ENCODE assay signal across 33 mouse cellular contexts in genomic region chr11:95819138-95819537, GRCm38 (mm10). TPM values are rescaled to one million over a fixed set of nuclear protein-coding genes. Genes with fewer than 3 reads are reported as not detected.
DNase-seq lines count a peak whose midpoint lies in the region; ATAC-seq and TF ChIP-seq lines count a peak whose summit lies in the region.
"Had no signal": no experiment of that assay in that cellular context is flagged by ENCODE, and none has a peak within 500 bp of the region (broad histone marks: within the 10 kb centered on the region; RNA-seq: fewer than 3 reads in every experiment).

No protein-coding gene starts in this region.

- peak; percentile 26 for DNase-seq in liver, adult 2 months (ENCODE audit: extremely low read depth, low read depth, low spot score)
- no peak for DNase-seq in liver
- DNase-seq in fat pad, adult 2 months (ENCODE audit: extremely low read depth, low read depth, low spot score) = peak; percentile 78
- no peak for DNase-seq in layer of hippocampus, adult 9-10 months (ENCODE audit: low spot score)
- DNase-seq: adrenal gland, postnatal 10 days; cerebellum, adult 11 months; cerebellum, adult 9-10 months; cerebellum, postnatal 36 days; gastrocnemius, postnatal 36 days; kidney, adult 18-20 months; layer of hippocampus, adult 9-11 months; lung, embryonic 14.5 days; lung, postnatal 14 days; midbrain, embryonic 14.5 days; retina, postnatal 1 day; right cerebral cortex, postnatal 25 days; spleen, adult 18-20 months; thymus, postnatal 4 days had no signal

- no peaks in the 10 kb centered on the region for H3K27me3 ChIP-seq in intestine, embryonic 16.5 days (replicated peaks; ENCODE audit: control insufficient read depth, insufficient read depth, low read length)
- no peaks in the 10 kb centered on the region for H3K27me3 ChIP-seq in intestine, embryonic 15.5 days (replicated peaks)
- no peaks in the 10 kb centered on the region for H3K27me3 ChIP-seq in liver, adult 2 months (ENCODE audit: control insufficient read depth, insufficient read depth, low read length)
- H3K27me3 ChIP-seq in stomach, embryonic 16.5 days (ENCODE audit: control insufficient read depth, insufficient read depth, low read length) = 0 out of 2 replicates have a peak, but pooled peaks cover 4% of the 10 kb centered on the region
- H3K27me3 ChIP-seq: liver, embryonic 15.5 days; Patski had no signal

- no peaks in the 10 kb centered on the region for H3K4me1 ChIP-seq in intestine, embryonic 16.5 days (ENCODE audit: control insufficient read depth, insufficient read depth, low read length)
- no peaks in the 10 kb centered on the region; the same call in 1 of the 2 replicates for H3K4me1 ChIP-seq in intestine, embryonic 15.5 days (replicated peaks)
- H3K4me1 ChIP-seq in liver, adult 2 months (ENCODE audit: control insufficient read depth, insufficient read depth, low read length) = peaks cover 21% of the 10 kb centered on the region
- H3K4me1 ChIP-seq in stomach, embryonic 16.5 days (ENCODE audit: control insufficient read depth, insufficient read depth, low read length) = peaks cover 6% of the 10 kb centered on the region; the same call in 1 of the 2 replicates
- H3K4me1 ChIP-seq: embryonic facial prominence, embryonic 12.5 days; hindbrain, embryonic 12.5 days; limb, embryonic 15.5 days had no signal

- H3K4me3 ChIP-seq in intestine, embryonic 16.5 days (ENCODE audit: low read length) = no peak overlapping the region
- H3K4me3 ChIP-seq in intestine, embryonic 15.5 days (replicated peaks) = no peak overlapping the region
- no peak overlapping the region for H3K4me3 ChIP-seq in liver, adult 2 months (ENCODE audit: insufficient read depth, low read depth, low read length)
- H3K4me3 ChIP-seq in stomach, embryonic 16.5 days (replicated peaks; ENCODE audit: low read length) = no peak overlapping the region
- H3K4me3 ChIP-seq: embryonic facial prominence, embryonic 12.5 days; forebrain, embryonic 10.5 days; forebrain, embryonic 15.5 days; heart, embryonic 10.5 days; heart, embryonic 15.5 days; hindbrain, embryonic 12.5 days; limb, embryonic 10.5 days; limb, embryonic 15.5 days; liver, embryonic 15.5 days; neural tube, embryonic 15.5 days had no signal

- WGBS in intestine, embryonic 16.5 days = 81% methylated on average over 8 of the region's 8 CpGs
- 85% methylated on average over 8 of the region's 8 CpGs for WGBS in intestine, embryonic 15.5 days
- WGBS in liver, adult 2 months = 92% methylated on average over 8 of the region's 8 CpGs
- 77% methylated on average over 8 of the region's 8 CpGs for WGBS in stomach, embryonic 16.5 days

- TF ChIP-seq POLR2A in liver, adult 2 months (IDR thresholded peaks at IDR 0.05; ENCODE audit: extremely low read depth, insufficient read depth, low read length) = no peak

- no peak overlapping the region for H3K9ac ChIP-seq in intestine, embryonic 16.5 days (ENCODE audit: low read depth, low read length)
- no peak overlapping the region for H3K9ac ChIP-seq in intestine, embryonic 15.5 days
- H3K9ac ChIP-seq in liver, adult 2 months (ENCODE audit: low read depth, low read length) = no peak overlapping the region
- no peak overlapping the region for H3K9ac ChIP-seq in stomach, embryonic 16.5 days (ENCODE audit: low read length)
- H3K9ac ChIP-seq: embryonic facial prominence, embryonic 12.5 days; forebrain, embryonic 15.5 days; heart, embryonic 15.5 days; hindbrain, embryonic 12.5 days; limb, embryonic 15.5 days; liver, embryonic 15.5 days; lung, embryonic 14.5 days; neural tube, embryonic 15.5 days had no signal

- H3K36me3 ChIP-seq in intestine, embryonic 16.5 days (ENCODE audit: control insufficient read depth, insufficient read depth, low read length) = no peaks in the 10 kb centered on the region
- H3K36me3 ChIP-seq in intestine, embryonic 15.5 days = no peaks in the 10 kb centered on the region
- H3K36me3 ChIP-seq in liver, adult 2 months (ENCODE audit: control insufficient read depth, insufficient read depth, low read length) = no peaks in the 10 kb centered on the region
- no peaks in the 10 kb centered on the region for H3K36me3 ChIP-seq in stomach, embryonic 16.5 days (ENCODE audit: control insufficient read depth, insufficient read depth, low read length)
- H3K36me3 ChIP-seq: embryonic facial prominence, embryonic 12.5 days; forebrain, embryonic 10.5 days; forebrain, embryonic 15.5 days; heart, embryonic 10.5 days; heart, embryonic 15.5 days; hindbrain, embryonic 12.5 days; limb, embryonic 10.5 days; limb, embryonic 15.5 days; liver, embryonic 15.5 days; neural tube, embryonic 15.5 days had no signal

- no peak overlapping the region for H3K27ac ChIP-seq in intestine, embryonic 16.5 days (ENCODE audit: low read length)
- H3K27ac ChIP-seq in intestine, embryonic 15.5 days = no peak overlapping the region
- H3K27ac ChIP-seq in liver, adult 2 months (replicated peaks; ENCODE audit: insufficient read depth, low read depth, low read length) = no peak overlapping the region
- H3K27ac ChIP-seq in stomach, embryonic 16.5 days (ENCODE audit: low read length) = peak overlapping the region; percentile 9; the same call in 1 of the 2 replicates
- H3K27ac ChIP-seq: embryonic facial prominence, embryonic 12.5 days; forebrain, embryonic 10.5 days; forebrain, embryonic 15.5 days; heart, embryonic 10.5 days; heart, embryonic 15.5 days; hindbrain, embryonic 12.5 days; hindbrain, postnatal 0 days; limb, embryonic 10.5 days; limb, embryonic 15.5 days; liver, embryonic 15.5 days; neural tube, embryonic 15.5 days had no signal

- peak; percentile 20; the same call in 1 of the 2 replicates for ATAC-seq in intestine, embryonic 16.5 days
- no peak for ATAC-seq in intestine, embryonic 15.5 days
- no peak for ATAC-seq in stomach, embryonic 16.5 days (ENCODE audit: insufficient read depth, low FRiP score)
- ATAC-seq: forebrain, embryonic 15.5 days; hindbrain, postnatal 0 days; Patski had no signal

- no peaks in the 10 kb centered on the region for H3K79me2 ChIP-seq in liver, adult 2 months (ENCODE audit: control insufficient read depth, insufficient read depth, low read length)

- H3K4me2 ChIP-seq in intestine, embryonic 16.5 days (ENCODE audit: low read depth, low read length) = no peak overlapping the region
- no peak overlapping the region for H3K4me2 ChIP-seq in intestine, embryonic 15.5 days (replicated peaks)
- no peak overlapping the region for H3K4me2 ChIP-seq in stomach, embryonic 16.5 days (ENCODE audit: low read depth, low read length)
- H3K4me2 ChIP-seq: embryonic facial prominence, embryonic 12.5 days; forebrain, embryonic 15.5 days; heart, embryonic 15.5 days; hindbrain, embryonic 12.5 days; limb, embryonic 15.5 days; liver, embryonic 15.5 days; lung, embryonic 14.5 days; neural tube, embryonic 15.5 days had no signal

- no peak for TF ChIP-seq CTCF in liver, adult 2 months (IDR thresholded peaks at IDR 0.05; ENCODE audit: low read depth, low read length)

- H3K9me3 ChIP-seq in intestine, embryonic 16.5 days (ENCODE audit: control insufficient read depth, low read length) = no peaks in the 10 kb centered on the region
- no peaks in the 10 kb centered on the region for H3K9me3 ChIP-seq in intestine, embryonic 15.5 days
- 0 out of 2 replicates have a peak, but pooled peaks cover 2% of the 10 kb centered on the region for H3K9me3 ChIP-seq in stomach, embryonic 16.5 days (replicated peaks; ENCODE audit: control insufficient read depth, low read length)
- H3K9me3 ChIP-seq: embryonic facial prominence, embryonic 12.5 days; forebrain, embryonic 10.5 days; forebrain, embryonic 15.5 days; heart, embryonic 10.5 days; heart, embryonic 15.5 days; hindbrain, embryonic 12.5 days; limb, embryonic 10.5 days; limb, embryonic 15.5 days; liver, embryonic 15.5 days; neural tube, embryonic 15.5 days had no signal

RNA-seq across cellular contexts. Expression of gene Phospho1, which starts 5.2 kb away (rescaled TPM):
- polyA plus RNA-seq in intestine, embryonic 16.5 days (2015; fragmentation: Nextera tagmentation; extraction: Ambion mirVana) = 0.43 and 0.51 TPM in 2 replicates
- 0.55 and 0.56 TPM in 2 replicates for polyA plus RNA-seq in intestine, embryonic 15.5 days (2015; fragmentation: Nextera tagmentation; extraction: Ambion mirVana)
- total RNA-seq in liver, adult 2 months (2014; rRNA removed) = 1.6 TPM in 2 replicates
- 31.8 and 32.8 TPM in 2 replicates for polyA plus RNA-seq in liver, adult 2 months (2012; rRNA removed)
- polyA plus RNA-seq in stomach, embryonic 16.5 days (2015; fragmentation: Nextera tagmentation; extraction: Ambion mirVana) = 0.54 and 0.94 TPM in 2 replicates
- polyA plus RNA-seq: embryonic facial prominence, embryonic 12.5 days; forebrain, embryonic 10.5 days; forebrain, embryonic 15.5 days; hindbrain, embryonic 12.5 days; limb, embryonic 10.5 days; lung, embryonic 14.5 days had no signal

RNA-seq across cellular contexts. Expression of gene Gngt2, which starts 17.9 kb away (rescaled TPM):
- polyA plus RNA-seq in intestine, embryonic 16.5 days (2015; fragmentation: Nextera tagmentation; extraction: Ambion mirVana) = 17.3 and 17.4 TPM in 2 replicates
- polyA plus RNA-seq in intestine, embryonic 15.5 days (2015; fragmentation: Nextera tagmentation; extraction: Ambion mirVana) = 20.3 and 21.7 TPM in 2 replicates
- 11.5 and 13.7 TPM in 2 replicates for total RNA-seq in liver, adult 2 months (2014; rRNA removed)
- 3.9 and 5.1 TPM in 2 replicates for polyA plus RNA-seq in liver, adult 2 months (2012; rRNA removed)
- polyA plus RNA-seq in stomach, embryonic 16.5 days (2015; fragmentation: Nextera tagmentation; extraction: Ambion mirVana) = 16.1 and 18.2 TPM in 2 replicates
- polyA plus RNA-seq: Patski had no signal

RNA-seq across cellular contexts. Expression of gene Abi3, which starts 23.1 kb away (rescaled TPM):
- polyA plus RNA-seq in intestine, embryonic 16.5 days (2015; fragmentation: Nextera tagmentation; extraction: Ambion mirVana) = 8.7 and 10.3 TPM in 2 replicates
- 9.5 and 10.0 TPM in 2 replicates for polyA plus RNA-seq in intestine, embryonic 15.5 days (2015; fragmentation: Nextera tagmentation; extraction: Ambion mirVana)
- total RNA-seq in liver, adult 2 months (2014; rRNA removed) = 1.1 and 3.2 TPM in 2 replicates
- 7.6 and 11.7 TPM in 2 replicates for polyA plus RNA-seq in liver, adult 2 months (2012; rRNA removed)
- polyA plus RNA-seq in stomach, embryonic 16.5 days (2015; fragmentation: Nextera tagmentation; extraction: Ambion mirVana) = 9.7 and 9.9 TPM in 2 replicates
- polyA plus RNA-seq: Patski had no signal

Comparison
In these comparisons a context has a peak if more than half of its experiments do, and no peak if none do; other contexts are left out.
1. DNase-seq: peak in liver, adult 2 months (single experiment) and fat pad, adult 2 months (single experiment); none in liver (single experiment) and layer of hippocampus, adult 9-10 months (single experiment).
2. RNA of gene Phospho1, which starts 5.2 kb away (polyA plus RNA-seq): 31.8 to 32.8 TPM in liver, adult 2 months; 0.54 to 0.94 TPM in stomach, embryonic 16.5 days, 0.55 to 0.56 TPM in intestine, embryonic 15.5 days and 0.43 to 0.51 TPM in intestine, embryonic 16.5 days; every median in the first group is over 10 times any median in the second.